Mouse (Mus musculus) midbrain, embryonic 16.5 days (tissue): ENCODE measurements around the gene Siva1. TPM values are rescaled to one million over a fixed set of nuclear protein-coding genes. Genes with fewer than 3 reads are reported as not detected.

Experiments
- ATAC-seq: fragments of 200-750 bp; cut with Nextera tagmentation; 2 replicates; pipeline ENCODE4 v1.8.0; 2017; ENCODE audit warnings: moderate TSS enrichment
- H3K27ac ChIP-seq: fragments of 300-500 bp; sonication (generic); 2 replicates; pipeline ENCODE4 v1.5.1; 2014; ENCODE audit warnings: mild to moderate bottlenecking, low read length, mixed read lengths
- H3K27me3 ChIP-seq: fragments of 300-500 bp; sonication (generic); 2 replicates; pipeline ENCODE4 v1.6.1; 2014; ENCODE audit warnings: low read depth, low read length, mixed read lengths; ENCODE audit not compliant: control insufficient read depth, insufficient read depth
- H3K36me3 ChIP-seq: fragments of 300-500 bp; sonication (generic); 2 replicates; pipeline ENCODE4 v1.6.1; 2014; ENCODE audit warnings: mild to moderate bottlenecking, low read length, moderate library complexity, mixed read lengths; ENCODE audit not compliant: control insufficient read depth, insufficient read depth
- H3K4me1 ChIP-seq: fragments of 300-500 bp; sonication (generic); 2 replicates; pipeline ENCODE4 v1.6.1; 2014; ENCODE audit warnings: mild to moderate bottlenecking, low read length, mixed read lengths; ENCODE audit not compliant: control insufficient read depth, insufficient read depth
- H3K4me2 ChIP-seq: fragments of 300-500 bp; sonication (generic); 2 replicates; pipeline ENCODE4 v1.6.1; 2014; ENCODE audit warnings: mild to moderate bottlenecking, low read length, mixed read lengths
- H3K4me3 ChIP-seq: fragments of 300-500 bp; sonication (generic); 2 replicates; pipeline ENCODE4 v1.5.1; 2014; ENCODE audit warnings: low read depth, mild to moderate bottlenecking, low read length, moderate library complexity, mixed read lengths
- H3K9ac ChIP-seq: fragments of 300-500 bp; sonication (generic); 2 replicates; pipeline ENCODE4 v1.6.1; 2014; ENCODE audit warnings: low read depth, low read length, mixed read lengths
- H3K9me3 ChIP-seq: fragments of 300-500 bp; sonication (generic); replicated peaks from 2 replicates; pipeline ENCODE4 v1.6.1; 2014; ENCODE audit warnings: mild to moderate bottlenecking, low read length, mixed read lengths; ENCODE audit not compliant: control insufficient read depth, poor library complexity, severe bottlenecking
- WGBS: fragments of 180-500 bp; shearing (Covaris S2); extraction: QIAGEN DNeasy Blood & Tissue Kit; methylation state at CpG from one replicate; pipeline ENCODE4 v1.1.7; 2014; 5-methylcytosine and 5-hydroxymethylcytosine counted together
- polyA plus RNA-seq: library from polyadenylated mRNA; unstranded; fragments of >200 nt; fragmentation: Nextera tagmentation; extraction: Ambion mirVana; gene quantifications from 2 replicates; pipeline ENCODE4 v1.2.1, GENCODE M21; 2015

Siva1 gene
- polyA plus RNA-seq, 1 experiment from 2014 or later: 41.7 TPM

GRCm38 (mm10) chr12:112675245-112676035 is 31.0 kb downstream of the Siva1 start:
- Histone ChIP-seq H3K36me3 (no peaks in the 10 kb centered on the region; the same call in 1 of the 2 replicates), H3K4me3 (peak overlapping the region; percentile 97), H3K9me3 (no peaks in the 10 kb centered on the region), H3K4me1 (peaks cover 38% of the 10 kb centered on the region), H3K27ac (peak overlapping the region; percentile 91; the same call in 1 of the 2 replicates), H3K27me3 (peaks cover 19% of the 10 kb centered on the region), H3K4me2 (peak overlapping the region; percentile 92), H3K9ac (peak overlapping the region; percentile 96)
- WGBS: 17% methylated on average over 18 of the region's 18 CpGs
- peak; percentile 34; the same call in 1 of the 2 replicates for ATAC-seq

GRCm38 (mm10) chr12:112677076-112677475 is 32.6 kb downstream of the Siva1 start:
- Histone ChIP-seq H3K4me3 (no peak overlapping the region), H3K9ac (no peak overlapping the region), H3K27ac (no peak overlapping the region), H3K36me3 (no peaks in the 10 kb centered on the region), H3K4me1 (peaks cover 28% of the 10 kb centered on the region), H3K9me3 (no peaks in the 10 kb centered on the region), H3K27me3 (peaks cover 27% of the 10 kb centered on the region), H3K4me2 (no peak overlapping the region)
- 63% methylated on average over 5 of the region's 5 CpGs for WGBS
- ATAC-seq: no peak

GRCm38 (mm10) chr12:112677943-112678554 is 33.6 kb downstream of the Siva1 start:
- no peak for ATAC-seq
- no peaks in the 10 kb centered on the region for H3K36me3 ChIP-seq
- peak overlapping the region; percentile 50 for H3K4me3 ChIP-seq
- peaks cover 27% of the 10 kb centered on the region for H3K27me3 ChIP-seq
- no peak overlapping the region for H3K27ac ChIP-seq
- peaks cover 18% of the 10 kb centered on the region for H3K4me1 ChIP-seq
- 21% methylated on average over 19 of the region's 19 CpGs for WGBS
- peak overlapping the region; percentile 93 for H3K4me2 ChIP-seq
- H3K9me3 ChIP-seq: no peaks in the 10 kb centered on the region
- H3K9ac ChIP-seq: 0 out of 2 replicates have a peak overlapping the region, but pooled peaks have one; percentile 66

- no peak for ATAC-seq
- H3K9ac ChIP-seq: peak within 1 kb of the TSS; percentile 66
- peak within 1 kb of the TSS; percentile 50 for H3K4me3 ChIP-seq
- H3K27me3 ChIP-seq: peaks cover 27% of the 10 kb centered on the region
- H3K36me3 ChIP-seq: no peaks in the 10 kb centered on the region
- peak within 1 kb of the TSS; percentile 93 for H3K4me2 ChIP-seq
- 0% methylated on average over 38 of the region's 60 CpGs for WGBS
- no peak within 1 kb of the TSS for H3K27ac ChIP-seq
- peaks cover 18% of the 10 kb centered on the region for H3K4me1 ChIP-seq
- H3K9me3 ChIP-seq: no peaks in the 10 kb centered on the region
Measured at GRCm38 (mm10) chr12:112678555-112679026, 34.1 kb downstream of the Siva1 start, which contains the start of gene Zbtb42. Gene Zbtb42, plus strand, starts transcription at chr12:112678828.

GRCm38 (mm10) chr12:112679027-112679996 is 34.8 kb downstream of the Siva1 start:
- peak; percentile 17; the same call in 1 of the 2 replicates for ATAC-seq
- H3K27ac ChIP-seq: no peak overlapping the region
- peak overlapping the region; percentile 93 for H3K4me2 ChIP-seq
- H3K36me3 ChIP-seq: no peaks in the 10 kb centered on the region
- no peaks in the 10 kb centered on the region for H3K9me3 ChIP-seq
- H3K4me1 ChIP-seq: peaks cover 18% of the 10 kb centered on the region
- peak overlapping the region; percentile 50 for H3K4me3 ChIP-seq
- H3K27me3 ChIP-seq: peaks cover 27% of the 10 kb centered on the region
- 3% methylated on average over 70 of the region's 87 CpGs for WGBS
- peak overlapping the region; percentile 66 for H3K9ac ChIP-seq

GRCm38 (mm10) chr12:112683351-112683750 is 38.9 kb downstream of the Siva1 start:
- ATAC-seq: peak; percentile 12; the same call in 1 of the 2 replicates
- 0 out of 2 replicates have a peak overlapping the region, but pooled peaks have one; percentile 25 for H3K9ac ChIP-seq

GRCm38 (mm10) chr12:112688458-112688857 is 44.0 kb downstream of the Siva1 start:
- no peak overlapping the region for H3K27ac ChIP-seq

More at GRCm38 (mm10) chr12:112683351-112683750, 38.9 kb downstream of the Siva1 start:
- H3K4me2 ChIP-seq: no peak overlapping the region
- WGBS: 36% methylated on average over 7 of the region's 7 CpGs
- no peak overlapping the region for H3K27ac ChIP-seq
- peaks cover 17% of the 10 kb centered on the region for H3K27me3 ChIP-seq
- no peak overlapping the region for H3K4me3 ChIP-seq
- H3K9me3 ChIP-seq: no peaks in the 10 kb centered on the region
- H3K4me1 ChIP-seq: peaks cover 9% of the 10 kb centered on the region
- H3K36me3 ChIP-seq: no peaks in the 10 kb centered on the region

More at GRCm38 (mm10) chr12:112688458-112688857, 44.0 kb downstream of the Siva1 start:
- WGBS: 82% methylated on average over 15 of the region's 15 CpGs
- no peak overlapping the region for H3K9ac ChIP-seq
- H3K9me3 ChIP-seq: no peaks in the 10 kb centered on the region
- H3K36me3 ChIP-seq: no peaks in the 10 kb centered on the region
- H3K4me3 ChIP-seq: no peak overlapping the region
- H3K4me1 ChIP-seq: peaks cover 8% of the 10 kb centered on the region
- no peak overlapping the region for H3K4me2 ChIP-seq
- no peaks in the 10 kb centered on the region for H3K27me3 ChIP-seq
- ATAC-seq: no peak
